Mouse (Mus musculus): ENCODE measurements around the gene Parp6.
A peak's percentile ranks its signal among the peaks of the same experiment; 100 is the strongest.

The Parp6 gene

DNA sequence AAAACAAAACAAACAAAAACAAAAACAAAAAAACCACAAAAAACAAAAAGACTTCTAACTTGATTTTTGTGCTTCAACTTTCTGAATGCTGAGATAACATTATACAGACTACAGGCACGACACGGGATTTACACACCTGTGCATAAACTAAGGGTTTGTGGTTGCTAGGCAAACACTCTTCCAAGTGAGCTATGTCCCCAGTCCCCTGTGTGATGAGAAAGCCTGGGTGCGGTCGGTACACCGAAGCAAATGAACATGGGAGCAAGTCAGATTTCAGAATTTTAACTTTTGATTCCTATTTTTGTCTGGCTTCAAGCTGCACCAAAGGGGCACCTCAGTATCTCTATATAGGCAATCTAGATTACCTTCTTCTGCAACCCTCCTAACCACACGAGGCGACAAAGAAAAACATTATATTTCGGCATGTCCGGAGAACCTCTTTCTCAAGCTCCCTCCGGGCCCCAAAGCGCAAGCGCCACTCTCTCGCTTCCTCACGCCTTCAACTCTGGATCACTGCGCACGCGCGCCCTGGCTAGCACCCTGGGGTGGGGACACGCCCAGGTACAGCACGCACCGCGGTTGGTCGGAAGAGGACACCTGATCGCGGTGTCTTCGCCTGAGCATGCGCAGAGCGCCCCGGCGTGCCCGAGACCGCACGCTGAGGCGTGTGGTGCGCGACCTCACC lies at the start of gene Parp6:
Gene Parp6, plus strand, starts transcription at position 663 of the 685 bp plus-strand sequence.
- peak; percentile 100 for DNase-seq

DNA sequence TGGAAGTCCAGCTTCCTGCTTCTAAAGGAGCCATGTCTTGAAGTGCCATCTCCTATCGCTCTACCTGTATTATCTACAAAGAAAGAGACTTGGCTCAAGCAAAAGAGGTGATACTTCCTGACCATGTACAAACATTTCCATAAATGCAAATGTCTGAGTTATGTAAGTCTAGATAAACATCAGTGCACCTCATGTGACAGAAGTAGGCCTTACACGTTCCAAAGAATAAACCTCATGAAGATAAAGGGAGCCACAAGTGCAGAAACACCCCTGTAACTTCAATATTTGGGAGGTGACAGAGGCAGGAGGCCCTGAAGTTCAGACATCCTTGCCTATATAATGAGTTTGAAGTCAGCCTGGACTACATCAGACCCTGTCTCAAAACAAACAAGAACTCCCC lies 45.2 kb upstream of the Parp6 start:
- DNase-seq: no peak

DNA sequence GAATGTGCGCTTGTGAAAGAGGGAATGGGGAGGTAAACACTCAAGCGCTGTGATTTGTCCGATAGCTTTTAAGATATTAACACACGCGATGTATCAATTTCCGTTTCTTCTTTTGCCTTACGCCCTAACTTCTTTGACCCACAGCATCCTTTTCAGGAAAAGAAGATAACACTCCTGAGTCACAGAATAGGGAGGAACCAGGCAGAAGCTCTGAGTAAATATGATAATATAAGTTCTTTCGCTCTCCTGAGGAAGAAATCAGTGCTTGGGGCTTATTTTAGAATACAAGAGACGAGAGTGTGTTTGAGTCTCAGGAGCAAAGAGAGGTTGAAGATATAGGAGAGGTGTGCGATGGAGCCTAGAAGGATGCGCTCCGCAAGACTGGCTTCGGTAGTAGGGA lies 39.7 kb upstream of the Parp6 start:
- DNase-seq: no peak

DNA sequence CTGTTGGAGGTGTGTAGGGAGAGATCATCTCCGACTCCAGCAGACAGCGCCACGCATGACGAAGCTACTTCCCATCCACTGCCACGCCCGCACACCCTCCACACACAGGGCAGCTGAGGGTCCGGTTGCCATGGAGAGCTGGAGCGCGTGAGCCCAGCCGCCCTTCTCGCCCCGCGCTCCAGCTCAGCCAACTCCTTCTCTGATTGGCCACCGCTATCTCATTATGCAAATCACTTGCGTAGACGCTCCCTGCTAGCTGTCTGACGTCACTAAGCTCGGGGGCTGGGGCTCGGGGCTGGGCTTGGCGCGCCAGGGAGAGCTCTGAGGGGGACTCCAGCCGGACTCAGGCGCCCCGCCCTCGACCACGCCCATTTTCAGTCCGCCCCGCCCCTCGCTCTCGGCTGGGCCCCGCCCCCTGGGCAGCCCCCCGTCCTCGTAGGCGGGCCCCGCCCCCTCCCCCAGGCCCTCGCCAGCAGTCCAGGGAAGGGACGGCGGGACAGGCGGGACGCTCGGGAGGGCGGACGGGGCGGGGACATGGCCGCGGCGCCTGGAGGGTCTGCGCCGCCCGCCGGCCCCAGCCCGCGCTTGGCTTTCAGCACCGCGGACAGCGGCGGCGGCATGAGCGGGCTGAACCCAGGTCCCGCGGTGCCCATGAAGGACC lies 39.1 kb upstream of the Parp6 start, which contains the start of gene Celf6:
Gene Celf6, plus strand, starts transcription at position 74 of the 661 bp plus-strand sequence.
- DNase-seq: peak; percentile 93

DNA sequence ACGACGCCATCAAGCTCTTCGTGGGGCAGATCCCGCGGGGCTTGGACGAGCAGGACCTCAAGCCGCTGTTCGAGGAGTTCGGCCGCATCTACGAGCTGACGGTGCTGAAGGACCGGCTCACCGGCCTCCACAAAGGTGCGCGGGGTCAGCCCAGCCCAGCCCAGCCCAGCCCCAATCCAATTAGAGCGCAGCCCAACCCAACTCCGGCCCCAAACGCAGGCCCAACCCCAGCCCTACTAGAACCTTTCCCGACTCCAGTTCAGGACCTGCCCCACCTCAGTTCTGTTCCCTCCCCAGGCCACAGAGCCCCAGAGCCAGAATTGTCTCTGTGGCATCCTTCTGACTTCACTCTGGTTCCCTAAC lies 38.6 kb upstream of the Parp6 start:
- no peak for DNase-seq

DNA sequence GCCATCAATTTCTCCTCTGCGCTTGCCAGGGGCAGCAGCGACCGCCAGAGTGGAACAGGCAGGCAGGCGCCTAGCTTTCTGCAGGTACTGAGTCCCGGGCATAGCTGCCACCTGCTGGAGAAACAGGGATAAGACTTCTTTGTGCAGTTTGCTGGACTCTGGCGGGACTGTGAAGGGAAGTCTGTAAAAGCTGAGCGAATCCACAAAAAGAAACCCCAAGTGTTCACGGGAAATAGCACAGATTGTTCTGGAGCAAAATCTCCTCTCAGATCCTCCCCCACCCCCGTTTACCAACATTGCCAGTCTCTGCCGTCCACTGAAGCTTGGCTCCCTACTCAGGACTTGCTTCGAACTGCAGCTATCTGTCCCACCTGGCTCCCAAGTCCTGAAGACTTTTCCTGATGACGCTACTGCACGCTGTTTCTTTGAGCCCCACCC lies 32.2 kb upstream of the Parp6 start:
- DNase-seq: peak; percentile 64

DNA sequence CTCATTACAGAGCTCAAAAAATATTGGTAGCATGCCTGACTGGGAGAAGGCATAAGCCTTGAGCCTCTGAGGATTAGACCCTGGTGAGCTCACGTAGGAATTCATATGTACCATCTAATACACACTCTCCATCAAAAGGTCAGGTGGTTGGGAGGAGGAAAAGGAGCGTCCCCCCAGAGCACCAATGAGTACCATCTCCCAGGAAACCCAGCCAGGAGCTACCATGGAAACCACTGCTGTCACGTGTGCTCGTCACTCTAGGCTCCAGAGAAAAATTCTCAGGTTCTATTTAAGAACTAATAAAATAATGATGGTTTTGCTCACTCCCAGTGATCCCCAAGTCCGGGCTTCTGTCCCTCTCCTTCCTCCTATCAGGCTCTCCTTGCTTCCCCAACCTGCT lies 28.8 kb upstream of the Parp6 start:
- DNase-seq: no peak

DNA sequence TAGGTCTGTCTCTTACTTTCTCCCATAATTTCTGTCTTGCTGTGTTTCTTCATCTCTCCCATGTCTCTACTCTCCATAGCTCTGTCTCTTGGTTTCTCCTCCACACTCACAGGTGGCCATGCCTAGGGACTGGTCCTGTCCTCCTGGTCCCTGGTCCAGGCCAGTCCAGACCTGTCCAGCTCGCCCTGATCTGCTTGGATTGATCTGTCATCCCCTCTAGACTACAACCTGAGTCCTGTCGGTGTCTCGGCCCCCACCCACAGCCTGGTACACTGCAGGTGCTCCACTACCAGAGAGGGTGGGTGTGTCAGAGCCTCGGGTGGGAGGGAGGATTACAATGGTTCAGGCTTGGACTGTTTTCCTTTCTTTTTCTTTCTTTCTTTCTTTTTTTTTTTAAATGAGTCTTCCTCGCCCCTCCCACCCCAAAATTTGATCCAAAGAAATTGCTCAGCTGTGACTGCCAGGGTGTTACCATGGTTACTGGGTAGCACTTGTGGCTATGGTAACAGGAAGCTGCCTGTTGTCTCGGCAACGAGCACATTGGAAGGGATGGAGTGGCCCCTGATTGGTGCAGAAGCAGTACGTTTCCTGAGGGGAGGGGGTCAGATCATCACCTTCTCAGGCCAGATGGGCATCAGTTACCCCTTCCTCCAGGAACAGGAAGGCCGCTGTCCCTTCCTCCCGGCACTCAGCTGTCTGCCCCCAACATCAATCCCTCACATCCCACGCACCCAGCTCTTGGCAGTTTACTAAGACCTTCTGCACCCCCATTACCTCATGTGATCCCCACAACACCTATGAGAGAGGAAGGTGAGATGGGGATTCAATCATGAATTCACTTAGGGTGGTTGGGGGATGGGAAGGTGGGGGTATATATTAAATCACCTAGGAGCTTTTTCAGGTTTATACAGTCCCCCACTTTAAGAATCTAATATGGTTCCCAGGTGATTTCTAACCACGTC lies 28.1 kb upstream of the Parp6 start:
- DNase-seq: no peak

DNA sequence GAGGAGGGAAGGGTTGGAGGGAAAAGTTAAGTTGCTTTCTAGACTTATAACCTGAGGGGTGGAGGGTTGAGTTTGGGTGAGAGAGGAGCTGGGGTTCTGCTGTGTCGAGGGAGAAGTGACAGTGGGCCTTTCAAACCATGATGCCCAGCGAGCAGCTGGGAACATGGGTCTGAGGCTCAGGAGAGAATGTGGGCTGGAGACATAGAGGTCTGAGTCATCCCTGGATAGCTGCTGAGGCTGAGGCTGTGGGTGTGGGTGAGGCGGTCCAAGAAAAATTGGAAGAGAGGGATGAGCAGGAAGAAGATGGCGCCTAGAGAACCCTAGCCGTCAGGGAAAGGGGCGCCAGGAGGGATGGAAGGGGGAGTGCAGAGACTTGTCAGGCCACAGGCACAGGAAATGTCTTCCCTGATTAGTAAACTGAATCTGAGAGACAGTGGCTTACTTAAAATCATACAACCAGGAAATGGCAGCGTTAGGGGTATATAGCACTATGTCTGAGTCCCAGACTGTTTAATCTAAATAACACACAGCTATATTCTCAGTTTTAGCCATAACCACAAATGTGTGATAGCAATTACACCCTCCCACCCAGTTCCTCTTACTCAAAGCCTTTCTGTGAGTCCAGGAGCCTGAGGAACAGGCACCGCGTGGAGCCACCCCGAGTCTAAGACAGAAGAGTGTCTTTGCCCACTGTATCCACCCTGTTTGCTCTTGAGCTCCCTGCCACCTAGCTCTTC lies 27.2 kb upstream of the Parp6 start:
- no peak for DNase-seq

DNA sequence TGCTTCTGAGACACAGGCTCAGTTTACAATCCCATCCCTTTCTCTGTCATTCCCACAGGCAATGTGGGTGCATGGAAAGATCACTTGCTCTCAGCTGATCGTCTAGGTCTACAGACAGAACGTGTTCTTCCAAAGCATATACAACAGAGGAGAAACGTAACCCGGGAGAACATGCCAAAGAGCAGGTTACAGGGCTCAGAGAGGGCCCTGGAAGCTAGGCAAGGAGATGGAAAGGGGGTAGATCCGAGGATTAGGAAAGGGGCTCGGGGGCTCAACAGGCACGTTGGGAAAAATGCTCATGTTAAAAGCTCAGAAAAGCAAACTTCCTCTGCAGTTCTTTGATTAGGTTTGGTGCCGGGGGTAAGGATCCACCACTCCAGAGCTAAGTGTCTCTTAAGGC lies 15.4 kb upstream of the Parp6 start:
- DNase-seq: no peak

DNA sequence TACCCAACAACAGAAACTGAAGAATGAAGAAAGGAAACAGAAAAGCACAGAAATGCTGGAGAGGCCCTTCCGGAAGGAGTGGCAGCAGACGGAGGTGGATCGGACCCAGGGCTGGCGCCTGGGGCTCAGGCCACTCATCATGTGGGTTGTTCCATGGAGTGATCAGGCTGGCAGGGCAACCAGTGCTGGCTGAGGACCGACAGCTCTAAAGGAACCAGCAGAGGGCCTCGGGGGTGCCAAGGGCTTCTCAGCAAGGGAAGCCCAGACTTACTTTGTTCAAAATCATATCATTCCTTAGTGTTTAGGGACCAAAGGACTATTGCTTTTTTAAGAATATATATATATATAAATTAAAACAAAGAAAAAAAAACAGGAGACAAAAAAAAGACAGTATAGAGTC lies 11.1 kb upstream of the Parp6 start:
- DNase-seq: no peak

DNA sequence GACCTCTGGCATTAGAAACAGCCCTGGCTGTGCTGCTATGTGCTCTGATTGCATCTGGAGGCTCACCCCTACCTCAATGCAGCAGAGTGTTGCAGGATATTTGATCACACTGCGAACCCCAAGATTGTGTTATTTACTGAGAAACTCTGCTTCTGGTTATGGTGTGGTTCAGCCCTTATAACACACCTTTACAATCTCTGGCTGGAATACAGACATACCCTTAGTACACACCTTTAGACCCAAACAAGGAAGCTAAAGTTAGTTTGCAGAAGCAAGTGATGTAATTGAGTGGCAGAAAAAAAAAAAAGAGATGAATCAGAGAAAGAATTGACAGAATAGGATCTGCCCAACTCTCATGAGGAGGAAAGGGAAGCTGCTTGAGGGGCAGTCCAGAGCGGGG lies 6.1 kb upstream of the Parp6 start:
- no peak for DNase-seq

DNA sequence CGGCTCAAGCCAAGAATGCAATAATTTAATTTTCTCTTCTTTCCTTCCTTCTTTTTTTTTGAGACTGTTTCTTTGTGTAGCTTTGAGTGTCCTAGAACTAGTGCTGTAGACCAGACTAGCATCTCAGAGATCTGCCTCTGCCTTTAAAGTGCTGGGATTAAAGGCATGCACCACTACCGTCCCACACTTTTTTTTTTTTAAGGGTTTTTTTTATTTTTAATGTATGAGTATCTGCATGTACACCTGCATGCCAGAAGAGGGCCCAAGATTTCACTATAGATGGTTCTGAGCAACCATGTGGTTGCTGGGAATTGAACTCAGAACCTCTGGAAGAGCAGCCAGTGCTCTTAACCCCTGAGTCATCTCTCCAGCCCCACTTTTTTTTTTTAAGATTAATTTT lies 1.3 kb upstream of the Parp6 start:
- DNase-seq: no peak

DNA sequence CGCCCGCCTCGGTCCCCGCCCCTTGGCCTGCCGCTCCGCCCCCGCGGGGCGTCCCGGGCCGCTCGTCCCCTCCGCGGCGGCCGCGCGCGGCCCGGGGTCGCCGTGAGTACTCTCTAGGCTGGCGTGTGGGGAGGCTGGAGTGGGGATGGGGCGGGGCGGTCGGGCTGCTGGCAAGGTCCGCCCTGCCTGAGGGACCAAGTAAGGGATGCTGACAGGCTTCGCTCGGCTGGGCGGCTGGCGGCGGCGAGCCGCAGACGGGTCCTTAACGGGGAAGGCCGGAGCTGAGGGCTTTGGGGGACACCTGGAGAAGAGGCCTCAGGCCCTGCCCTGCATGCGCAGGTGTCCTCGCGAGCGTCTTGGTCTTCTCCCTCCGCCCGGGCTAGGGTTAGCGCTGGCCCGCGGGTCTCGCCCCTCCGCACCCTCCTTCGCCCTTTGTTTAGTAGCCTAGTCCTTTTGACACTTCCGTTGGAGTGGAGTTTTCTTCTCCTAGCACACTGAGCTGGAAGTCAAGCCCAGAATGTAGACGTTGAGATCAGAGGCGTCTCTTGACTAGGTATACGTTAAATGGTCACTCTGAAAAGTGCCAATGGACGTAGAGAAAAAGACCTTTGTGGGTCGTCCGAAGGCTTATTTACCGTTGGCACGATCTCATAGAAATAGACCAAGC lies 356 bp downstream of the Parp6 start:
- DNase-seq: no peak

DNA sequence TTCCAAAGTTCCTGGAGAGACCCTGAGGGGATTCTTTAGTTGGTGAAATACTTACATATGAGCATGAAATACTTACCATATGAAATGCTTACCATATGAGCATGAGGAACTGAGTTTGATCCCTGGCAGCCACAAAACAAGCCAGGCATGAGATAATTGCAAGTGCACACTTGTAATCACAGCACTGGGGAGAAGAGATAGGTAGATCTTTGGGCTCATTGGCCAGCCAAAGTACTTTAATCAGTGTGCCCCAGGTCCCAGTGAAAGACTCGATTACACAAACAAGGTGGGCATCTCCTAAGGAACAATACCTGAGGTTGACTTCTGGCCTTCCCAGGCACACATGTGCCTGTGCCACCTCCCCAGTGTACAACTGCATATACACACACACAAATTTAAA lies 21.3 kb downstream of the Parp6 start:
- no peak for DNase-seq

DNA sequence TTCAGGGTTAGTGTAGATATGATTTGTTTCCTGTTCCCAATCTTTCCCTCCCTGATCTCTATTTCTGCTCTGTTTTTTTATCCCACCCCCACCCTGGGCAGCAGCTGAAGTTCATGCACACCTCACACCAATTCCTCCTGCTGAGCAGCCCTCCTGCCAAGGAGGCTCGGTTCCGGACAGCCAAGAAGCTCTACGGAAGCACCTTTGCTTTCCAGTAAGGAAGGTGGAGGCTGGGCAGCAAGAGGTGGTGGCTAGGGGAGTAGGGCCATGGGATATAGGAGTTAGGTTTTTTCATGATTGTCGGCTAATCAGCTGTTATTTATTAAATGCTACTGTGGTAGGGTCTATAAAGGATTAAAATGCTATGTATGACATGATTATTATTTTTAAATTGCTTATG lies 22.9 kb downstream of the Parp6 start:
- no peak for DNase-seq

DNA sequence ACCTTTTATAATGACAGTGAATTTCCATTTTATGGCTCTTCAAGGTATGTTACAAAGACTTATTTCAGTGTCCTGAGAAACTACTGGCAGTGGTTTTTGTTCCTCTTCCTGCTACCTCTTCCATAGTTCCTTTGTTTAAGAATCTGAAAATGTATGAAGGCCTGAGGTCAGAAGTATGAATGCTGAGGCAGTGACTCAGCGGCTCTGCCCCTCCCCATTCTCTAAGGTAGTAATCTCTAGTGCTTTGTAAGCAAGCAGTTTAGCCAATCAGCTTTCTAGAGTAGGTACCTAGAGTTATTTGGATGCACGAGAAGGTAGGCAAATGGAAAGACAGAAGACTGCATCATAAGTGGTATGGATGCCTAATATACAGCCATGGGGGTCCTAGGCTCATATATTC lies 24.2 kb downstream of the Parp6 start:
- DNase-seq: no peak

DNA sequence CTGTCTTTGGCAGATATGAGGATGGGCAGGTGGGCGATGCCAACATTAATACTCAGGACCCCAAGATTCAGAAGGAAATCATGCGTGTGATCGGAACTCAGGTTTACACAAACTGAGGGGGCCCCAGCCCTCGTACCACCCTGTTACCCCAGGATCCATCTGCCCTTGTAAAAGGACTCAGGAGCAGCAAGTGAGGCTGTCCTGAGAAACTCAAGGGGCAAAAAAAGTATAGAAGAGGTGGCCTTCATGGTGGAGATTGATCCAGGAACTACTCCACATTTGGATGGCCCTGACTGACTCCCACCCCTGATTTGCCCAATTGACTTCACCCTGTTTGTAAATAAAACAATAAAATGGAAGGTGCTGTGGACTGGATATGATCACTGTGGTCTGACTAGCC lies 32.8 kb downstream of the Parp6 start:
- DNase-seq: no peak

DNA sequence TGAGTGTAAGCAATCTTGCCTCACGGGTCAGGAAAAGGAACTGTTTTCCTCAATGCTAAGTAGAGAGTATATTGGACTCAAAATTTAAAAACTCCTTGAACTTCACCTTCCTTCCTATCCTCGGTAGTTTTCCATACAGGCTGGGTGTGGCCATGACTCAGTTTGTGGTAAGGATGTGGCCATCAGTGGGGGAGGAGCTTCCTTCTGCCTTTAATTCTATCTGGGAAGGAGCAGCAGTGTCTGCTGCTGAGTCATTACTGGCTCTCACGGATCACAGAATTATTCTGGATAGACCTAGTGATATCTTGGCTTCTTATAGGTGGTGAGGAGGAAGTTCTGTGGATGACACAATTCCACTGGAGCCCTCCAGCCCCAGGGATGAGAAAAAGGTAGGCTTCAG lies 36.3 kb downstream of the Parp6 start:
- DNase-seq: peak; percentile 70

DNA sequence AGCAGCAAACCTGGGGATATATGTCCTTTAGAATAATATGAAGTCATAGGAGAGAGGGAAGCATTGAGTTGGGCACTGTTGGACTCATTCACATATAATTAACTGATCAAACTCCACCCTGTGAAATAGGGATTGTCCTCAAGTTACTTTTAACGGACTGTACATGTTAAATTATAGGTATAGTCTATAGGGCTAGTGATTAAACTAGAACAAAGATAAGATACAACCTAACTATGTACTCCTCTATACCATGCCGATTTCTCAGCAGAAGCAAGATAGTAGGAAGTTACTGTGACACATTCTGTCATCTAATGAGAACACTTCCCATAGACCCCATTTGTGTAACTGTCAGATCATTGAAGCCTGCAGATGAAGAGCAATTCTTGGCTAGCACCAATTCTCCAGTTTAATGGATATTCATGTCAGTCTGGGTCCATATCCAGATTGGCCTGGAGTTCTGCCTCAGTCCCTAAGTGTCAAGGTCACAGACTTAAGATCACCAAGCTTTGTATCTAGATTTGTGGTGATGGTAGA lies 37.4 kb downstream of the Parp6 start:
- DNase-seq: no peak

DNA sequence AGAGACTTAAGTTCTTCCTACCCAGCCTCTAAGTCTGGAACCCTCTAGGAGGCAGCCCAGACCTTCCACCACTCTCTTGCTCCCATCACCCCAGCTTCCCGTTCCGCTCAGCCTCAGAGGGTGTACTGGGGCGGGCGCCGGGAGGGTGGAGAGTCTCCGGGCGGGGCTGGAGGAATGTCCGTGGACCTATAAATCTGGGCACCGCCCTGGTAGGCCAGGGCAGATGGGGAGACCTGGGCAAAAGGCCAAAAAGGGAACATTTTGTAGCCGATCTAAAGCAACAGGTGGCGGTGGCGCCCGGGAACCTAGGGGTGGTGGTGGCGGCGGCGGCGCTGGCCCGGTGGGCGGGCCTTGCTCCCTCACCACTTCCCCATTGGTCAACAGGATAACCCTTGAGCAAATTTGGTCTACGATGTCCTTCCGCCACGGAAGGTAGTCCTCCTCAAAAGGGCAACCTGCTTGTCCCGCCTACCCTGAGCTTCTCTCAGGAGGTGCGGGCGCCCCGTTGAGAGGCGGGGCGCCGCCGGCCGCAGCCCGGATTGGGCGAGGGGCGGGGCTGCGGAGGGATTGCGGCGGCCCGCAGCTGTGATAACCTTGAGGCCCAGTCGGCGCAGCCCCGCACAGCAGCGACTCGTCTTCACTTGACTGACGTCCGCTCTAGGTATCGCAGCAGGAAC lies 39.0 kb downstream of the Parp6 start, which contains the start of gene Pkm:
Gene Pkm, plus strand, starts transcription at position 411 of the 677 bp plus-strand sequence.
- DNase-seq: peak; percentile 91
